Mouse (Mus musculus) inflammation-experienced regulatory T-cells, adult 6 months (primary cell): ENCODE results near the gene Ppard. TPM values are rescaled to one million over a fixed set of nuclear protein-coding genes. Genes with fewer than 3 reads are reported as not detected.
A peak's percentile ranks its signal among the peaks of the same experiment; 100 is the strongest.
"Not testable (repeated sequence)": the region's sequence is repeated elsewhere in the genome, so short reads cannot be mapped to it uniquely, and the experiment has no call there.

Experiments used
- ATAC-seq: one replicate; pipeline ENCODE4 v1.8.0; 2017
- polyA plus RNA-seq, 3 experiments: library from polyadenylated mRNA; unstranded; fragments of 100-300 nt; shearing (Covaris generic); gene quantifications; one replicate each; pipeline ENCODE4 v1.2.1; 2017

The Ppard gene
- 1 to 10 TPM; 2.5 to 3.8 (median 3.8) TPM for polyA plus RNA-seq

GRCm38 (mm10) chr17:28232475-28233060, at the start of gene Ppard:
Gene Ppard (plus strand): TSS chr17:28232700.
- peak; percentile 95 for ATAC-seq

GRCm38 (mm10) chr17:28184971-28185638, 47.4 kb upstream of the Ppard start:
- peak; percentile 28 for ATAC-seq

- ATAC-seq, result no peak
Measured at GRCm38 (mm10) chr17:28188313-28188712, 44.2 kb upstream of the Ppard start.

GRCm38 (mm10) chr17:28192754-28193153, 39.7 kb upstream of the Ppard start:
- no peak for ATAC-seq

GRCm38 (mm10) chr17:28193559-28193958, 38.9 kb upstream of the Ppard start:
- no peak for ATAC-seq

DNA sequence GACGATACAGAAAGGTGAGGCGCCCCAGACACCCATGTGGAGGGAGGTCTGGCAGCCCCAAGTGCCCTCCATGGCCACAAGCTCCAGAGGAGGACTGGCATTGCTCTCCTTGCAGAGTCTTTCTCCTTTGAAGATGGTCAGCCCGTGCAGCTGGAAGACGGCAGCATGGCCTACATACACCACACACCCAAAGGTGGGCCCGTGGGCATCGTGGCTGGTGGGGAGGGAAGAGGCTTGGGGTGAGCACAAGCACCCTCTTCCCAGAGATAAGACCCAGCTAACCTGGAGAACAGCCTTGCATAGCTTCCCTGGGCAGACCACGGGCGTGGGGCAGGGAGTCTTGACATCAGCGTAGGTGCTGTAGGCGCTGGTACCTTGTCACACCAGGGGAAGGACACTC, 37.5 kb upstream of the Ppard start:
- ATAC-seq, result no peak

- ATAC-seq, result no peak
Measured at GRCm38 (mm10) chr17:28197646-28198045, 34.9 kb upstream of the Ppard start.

DNA sequence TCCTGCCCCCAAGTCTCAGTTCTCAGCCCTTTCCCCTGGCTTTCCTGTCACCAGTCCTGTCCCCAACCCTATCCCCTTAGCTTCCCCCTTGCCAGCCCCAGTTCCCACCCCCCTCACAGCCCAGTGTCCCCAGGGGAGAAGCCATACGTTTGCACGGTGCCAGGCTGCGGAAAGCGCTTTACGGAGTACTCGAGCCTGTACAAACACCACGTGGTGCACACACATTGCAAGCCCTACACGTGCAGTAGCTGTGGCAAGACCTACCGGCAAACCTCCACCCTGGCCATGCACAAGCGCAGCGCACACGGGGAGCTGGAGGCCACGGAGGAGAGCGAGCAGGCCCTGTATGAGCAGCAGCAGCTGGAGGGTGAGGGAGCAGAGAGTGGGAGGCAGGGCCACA, 30.5 kb upstream of the Ppard start:
- ATAC-seq, result no peak

DNA sequence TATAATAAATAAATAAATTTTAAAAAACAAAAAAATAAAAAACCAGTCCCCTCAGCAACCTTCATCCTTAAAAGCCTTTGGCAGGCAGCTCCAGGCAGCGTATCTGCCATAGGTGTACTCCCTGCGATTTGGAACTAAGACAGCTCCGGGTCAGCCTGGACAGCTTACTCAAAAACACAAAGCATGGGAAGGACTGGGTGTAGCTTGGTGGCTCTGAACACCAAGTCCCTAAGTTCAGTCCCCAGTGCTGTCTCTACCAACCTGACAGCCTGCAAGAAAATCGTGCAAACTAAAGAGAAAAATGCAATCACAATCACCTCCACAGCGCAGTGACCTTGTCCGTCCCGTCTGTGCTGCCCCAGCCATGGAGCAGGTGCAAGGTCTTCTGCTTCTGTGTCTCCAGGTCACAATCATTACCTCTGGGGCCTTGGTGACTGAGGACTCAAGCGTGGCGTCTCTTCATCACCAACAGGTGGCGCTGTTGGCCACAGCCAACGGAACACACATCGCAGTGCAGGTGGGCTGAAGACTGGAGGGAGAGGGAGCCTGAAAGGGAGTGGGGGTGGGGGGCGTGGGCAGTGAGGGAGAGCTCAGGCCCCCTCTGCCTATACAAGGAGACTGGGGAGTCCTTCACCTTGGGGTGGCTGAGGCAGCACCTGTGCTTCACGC, 28.3 kb upstream of the Ppard start:
- peak; percentile 36 for ATAC-seq

GRCm38 (mm10) chr17:28205443-28205842, 27.1 kb upstream of the Ppard start:
- ATAC-seq, result no peak

DNA sequence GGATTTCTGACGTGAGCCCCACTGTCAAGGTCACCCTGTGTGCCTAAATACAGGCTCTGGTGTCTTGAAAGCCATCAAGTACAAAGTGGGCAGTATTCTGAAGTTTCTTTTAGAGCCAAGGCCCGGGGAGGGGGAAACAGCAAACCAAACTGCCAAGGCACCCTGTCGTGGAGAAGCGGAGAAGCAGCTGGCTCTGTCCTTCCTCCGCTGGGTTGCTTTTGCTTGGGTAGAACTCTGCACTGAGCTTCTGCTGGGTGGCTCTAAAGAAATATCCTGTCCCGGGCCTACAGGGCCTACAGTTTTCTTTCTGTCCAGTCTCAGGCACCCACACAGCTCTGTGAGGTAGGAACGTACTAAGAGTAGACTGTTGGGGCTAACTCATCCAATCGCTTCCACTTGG, 25.4 kb upstream of the Ppard start:
- ATAC-seq, result no peak

DNA sequence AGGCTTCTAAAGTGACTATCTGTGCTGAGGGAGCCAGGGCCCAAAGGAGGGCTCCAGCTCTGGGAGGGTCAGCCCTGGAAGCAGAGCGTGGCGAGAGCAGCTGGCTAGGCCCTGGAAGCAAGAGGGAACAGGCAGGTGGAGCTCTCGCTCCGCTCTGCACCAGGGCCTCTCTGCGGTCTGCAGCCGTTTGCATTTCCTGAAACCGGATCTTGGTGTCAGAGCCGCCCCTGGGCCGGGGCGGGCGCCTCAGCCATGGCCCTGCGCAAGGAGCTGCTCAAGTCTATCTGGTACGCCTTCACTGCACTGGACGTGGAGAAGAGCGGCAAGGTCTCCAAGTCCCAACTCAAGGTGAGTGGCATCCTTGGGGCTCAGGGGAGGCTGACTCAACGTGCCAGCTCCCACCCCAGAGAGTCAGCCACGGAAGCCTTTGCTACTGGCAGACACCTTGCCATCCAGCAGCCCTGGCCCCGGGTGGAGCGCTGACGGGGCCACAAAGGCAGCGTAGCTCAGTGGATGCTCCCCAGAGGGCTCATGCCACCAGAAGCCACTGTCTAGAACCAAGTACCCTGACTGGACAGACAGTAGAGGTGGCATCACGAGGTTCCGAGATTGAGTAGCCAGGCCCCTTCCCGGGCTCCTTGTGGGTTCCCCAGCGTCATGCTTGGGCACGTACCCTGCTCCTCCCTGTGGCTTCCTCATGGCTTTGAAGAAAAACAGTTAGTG, 24.7 kb upstream of the Ppard start, which contains the start of gene Def6:
Def6 (plus strand) TSS at position 188 of the 723 bp plus-strand sequence.
- ATAC-seq, result peak; percentile 65

- ATAC-seq, result no peak
Measured at GRCm38 (mm10) chr17:28208314-28208612, 24.2 kb upstream of the Ppard start.

GRCm38 (mm10) chr17:28209457-28210110, 22.9 kb upstream of the Ppard start:
- no peak for ATAC-seq

- ATAC-seq, result peak; percentile 79
Measured at GRCm38 (mm10) chr17:28211921-28212341, 20.6 kb upstream of the Ppard start.

- no peak for ATAC-seq
Measured at GRCm38 (mm10) chr17:28212391-28212790, 20.1 kb upstream of the Ppard start.

DNA sequence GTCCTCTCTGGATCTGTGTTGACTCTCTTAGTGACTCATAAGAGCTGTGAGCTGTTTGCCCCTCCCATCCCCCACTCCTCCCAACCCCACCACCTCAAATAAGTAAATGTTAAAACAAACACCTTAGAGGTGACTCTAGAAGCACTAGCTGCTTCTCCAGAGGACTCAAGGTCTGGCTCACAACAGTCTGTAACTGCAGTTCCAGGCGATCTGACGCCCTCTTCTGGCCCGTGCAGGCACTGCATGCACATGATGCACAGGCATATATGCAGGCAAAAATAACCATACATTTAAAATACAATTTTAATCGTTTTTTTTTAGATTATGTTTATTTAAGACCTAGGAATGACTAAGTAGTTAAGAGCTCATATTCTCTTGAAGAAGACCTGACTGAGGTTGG, 19.3 kb upstream of the Ppard start:
- no peak for ATAC-seq

GRCm38 (mm10) chr17:28216791-28217190, 15.7 kb upstream of the Ppard start:
- ATAC-seq, result no peak

DNA sequence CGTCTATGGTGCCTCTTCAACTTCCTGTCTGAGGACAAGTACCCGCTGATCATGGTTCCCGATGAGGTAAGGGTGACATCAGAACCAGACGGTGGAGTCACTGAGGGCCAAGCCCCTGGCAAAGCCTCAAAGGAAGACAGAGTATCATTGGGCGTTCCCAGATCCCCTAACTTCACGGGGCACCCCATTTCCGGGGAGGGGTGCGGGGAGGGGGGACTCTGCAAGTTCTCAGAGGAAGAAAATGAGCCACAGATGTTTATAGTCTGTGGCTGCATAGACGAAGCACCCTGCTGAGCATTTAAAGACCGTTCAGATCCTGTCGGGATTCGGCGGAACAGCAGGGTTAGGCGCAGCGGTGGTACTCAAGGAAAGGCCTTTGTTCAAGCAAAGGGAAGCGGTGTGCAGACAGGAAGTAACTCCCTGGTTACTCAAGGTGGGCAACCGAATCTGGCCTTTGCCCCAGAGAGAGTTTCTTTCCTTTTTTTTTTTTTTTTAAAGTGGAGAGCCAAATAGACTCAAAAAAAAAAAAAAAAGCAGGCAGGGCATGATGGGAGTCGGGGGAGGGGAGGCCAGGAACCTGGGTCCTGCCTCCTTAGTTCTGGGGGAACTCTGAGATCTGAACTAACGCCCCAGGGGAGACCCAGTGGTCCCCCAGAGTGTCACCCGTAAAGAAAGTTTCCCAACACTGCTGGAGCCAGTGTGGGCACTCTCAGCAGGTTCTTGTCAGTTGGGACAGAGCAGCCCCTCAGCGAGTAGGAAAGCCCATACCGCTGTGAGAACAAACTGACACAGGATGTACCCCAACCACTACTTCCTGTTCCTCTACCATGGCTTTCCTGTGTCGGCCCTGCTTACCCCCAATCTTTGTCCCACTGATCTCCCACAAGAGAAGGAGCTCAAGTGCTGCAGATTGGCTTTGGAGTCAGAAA, 14.5 kb upstream of the Ppard start:
- ATAC-seq, result peak; percentile 87

DNA sequence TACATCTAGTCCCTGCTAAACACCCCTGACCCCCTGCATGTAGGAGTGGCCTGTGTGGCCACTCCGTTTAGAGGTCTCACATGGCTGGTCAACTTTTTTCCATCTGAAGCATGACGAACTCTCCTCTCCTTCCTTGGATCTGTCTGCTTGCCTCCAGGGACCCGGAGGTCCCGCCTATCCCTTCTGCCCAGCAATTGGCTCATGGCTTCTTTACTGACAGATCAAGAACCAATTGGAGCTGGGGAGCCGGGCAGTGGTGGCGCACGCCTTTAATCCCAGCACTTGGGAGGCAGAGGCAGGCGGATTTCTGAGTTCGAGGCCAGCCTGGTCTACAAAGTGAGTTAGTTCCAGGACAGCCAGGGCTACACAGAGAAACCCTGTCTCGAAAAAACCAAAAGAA, 10.0 kb upstream of the Ppard start:
- ATAC-seq, result not testable (repeated sequence)

GRCm38 (mm10) chr17:28223561-28224391, 8.7 kb upstream of the Ppard start:
- ATAC-seq, result peak; percentile 83
